Mouse (Mus musculus): ENCODE measurements around the gene Sergef. TPM values are rescaled to one million over a fixed set of nuclear protein-coding genes. Genes with fewer than 3 reads are reported as not detected.

Sergef gene
- polyA plus RNA-seq, 1 experiment, result 3.5 TPM

DNA sequence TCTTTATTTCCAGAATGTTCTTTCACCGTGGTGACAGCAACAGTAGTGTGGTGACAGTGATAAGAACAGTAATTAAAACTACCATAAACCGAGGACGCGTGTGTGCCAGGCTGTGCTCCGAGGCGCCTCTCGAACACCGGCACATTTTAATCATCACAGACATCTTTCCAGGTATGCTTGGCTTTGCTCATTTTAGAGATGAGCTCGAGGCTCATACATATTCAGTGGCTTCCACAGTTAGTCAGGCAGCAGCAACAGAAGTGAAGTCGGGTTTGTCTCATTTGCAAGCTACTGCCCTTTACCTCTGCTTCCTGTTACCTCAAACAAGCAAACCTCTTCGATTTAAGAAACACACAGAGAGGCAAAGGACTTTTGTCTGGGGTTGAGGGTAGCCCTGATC is 120.5 kb downstream of the Sergef start:
- H3K4me1 ChIP-seq (ENCODE audit: control insufficient read depth, insufficient read depth, insufficient read length, low read length), result no peaks in the 10 kb centered on the region

GRCm38 (mm10) chr7:46517158-46517557 is 122.4 kb downstream of the Sergef start:
- Histone ChIP-seq H3K4me3 (ENCODE audit: insufficient read depth, low read depth, low read length) (no peak overlapping the region), H3K27ac (replicated peaks; ENCODE audit: low read depth, low read length) (no peak overlapping the region), H3K4me1 (ENCODE audit: control insufficient read depth, insufficient read depth, insufficient read length, low read length) (no peaks in the 10 kb centered on the region)

More for the DNA sequence above, 120.5 kb downstream of the Sergef start:
- H3K27ac ChIP-seq (replicated peaks; ENCODE audit: low read depth, low read length), result no peak overlapping the region
- no peak overlapping the region for H3K4me3 ChIP-seq (ENCODE audit: insufficient read depth, low read depth, low read length)

- H3K27ac ChIP-seq (replicated peaks; ENCODE audit: low read depth, low read length), result no peak overlapping the region
- H3K4me1 ChIP-seq (ENCODE audit: control insufficient read depth, insufficient read depth, insufficient read length, low read length), result no peaks in the 10 kb centered on the region
- H3K4me3 ChIP-seq (ENCODE audit: insufficient read depth, low read depth, low read length), result no peak overlapping the region
These were observed 123.6 kb downstream of the Sergef start for GRCm38 (mm10) chr7:46515960-46516359.

- Histone ChIP-seq H3K4me3 (ENCODE audit: insufficient read depth, low read depth, low read length) (no peak overlapping the region), H3K4me1 (ENCODE audit: control insufficient read depth, insufficient read depth, insufficient read length, low read length) (no peaks in the 10 kb centered on the region), H3K27ac (replicated peaks; ENCODE audit: low read depth, low read length) (no peak overlapping the region)
These were observed 124.6 kb downstream of the Sergef start for GRCm38 (mm10) chr7:46514981-46515380.

DNA sequence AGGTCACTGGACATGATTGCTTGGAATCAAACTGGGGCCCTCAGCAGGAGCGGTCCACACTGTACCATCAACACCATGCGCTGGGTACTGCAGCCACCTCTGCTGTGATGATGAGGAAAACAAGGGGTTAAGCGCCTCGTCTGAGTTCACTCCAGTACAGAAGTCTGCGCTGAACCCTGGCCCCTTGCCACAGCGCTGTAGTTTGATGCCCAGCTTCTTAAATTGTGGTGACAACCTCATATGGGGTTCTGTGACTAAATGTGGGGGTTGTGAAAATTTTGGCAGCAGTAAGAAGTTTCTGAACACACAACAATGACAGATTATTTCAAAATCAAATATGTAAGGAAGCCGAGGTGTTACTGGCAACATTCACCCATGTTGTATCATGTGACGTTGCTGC is 126.0 kb downstream of the Sergef start:
- peaks cover 4% of the 10 kb centered on the region; the same call in 1 of the 2 replicates for H3K4me1 ChIP-seq (ENCODE audit: control insufficient read depth, insufficient read depth, insufficient read length, low read length)
- H3K27ac ChIP-seq (replicated peaks; ENCODE audit: low read depth, low read length), result no peak overlapping the region
- no peak overlapping the region for H3K4me3 ChIP-seq (ENCODE audit: insufficient read depth, low read depth, low read length)

DNA sequence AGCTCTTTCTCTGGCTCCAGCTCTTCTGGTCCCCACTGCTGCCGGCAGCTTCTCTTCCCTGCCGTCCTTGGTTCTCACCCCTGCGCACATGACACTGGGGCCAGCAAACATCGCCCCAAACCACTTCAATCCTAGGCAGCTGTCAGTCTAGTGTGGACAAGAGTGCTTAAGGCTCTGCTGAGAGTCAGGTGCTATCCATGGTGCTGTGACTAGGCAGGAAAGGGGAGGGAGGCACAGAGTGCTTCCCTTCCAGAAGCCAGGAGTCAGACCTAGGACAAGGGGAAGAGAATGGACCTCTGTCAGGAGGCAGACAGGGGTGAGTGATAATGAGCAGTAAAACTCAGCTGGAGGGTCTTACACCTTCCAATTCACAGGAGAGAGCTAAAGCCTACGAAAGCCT is 126.8 kb downstream of the Sergef start:
- H3K4me3 ChIP-seq (ENCODE audit: insufficient read depth, low read depth, low read length), result no peak overlapping the region
- H3K27ac ChIP-seq (replicated peaks; ENCODE audit: low read depth, low read length), result no peak overlapping the region
- H3K4me1 ChIP-seq (ENCODE audit: control insufficient read depth, insufficient read depth, insufficient read length, low read length), result peaks cover 4% of the 10 kb centered on the region; the same call in 1 of the 2 replicates

- Histone ChIP-seq H3K27ac (replicated peaks; ENCODE audit: low read depth, low read length) (no peak overlapping the region), H3K4me1 (ENCODE audit: control insufficient read depth, insufficient read depth, insufficient read length, low read length) (peaks cover 4% of the 10 kb centered on the region; the same call in 1 of the 2 replicates), H3K4me3 (ENCODE audit: insufficient read depth, low read depth, low read length) (no peak overlapping the region)
These were observed 128.8 kb downstream of the Sergef start for GRCm38 (mm10) chr7:46510806-46511205.

GRCm38 (mm10) chr7:46509391-46510310 is 130.0 kb downstream of the Sergef start:
- H3K4me1 ChIP-seq (ENCODE audit: control insufficient read depth, insufficient read depth, insufficient read length, low read length), result peaks cover 4% of the 10 kb centered on the region; the same call in 1 of the 2 replicates
- H3K4me3 ChIP-seq (ENCODE audit: insufficient read depth, low read depth, low read length), result no peak overlapping the region
- no peak overlapping the region for H3K27ac ChIP-seq (replicated peaks; ENCODE audit: low read depth, low read length)

DNA sequence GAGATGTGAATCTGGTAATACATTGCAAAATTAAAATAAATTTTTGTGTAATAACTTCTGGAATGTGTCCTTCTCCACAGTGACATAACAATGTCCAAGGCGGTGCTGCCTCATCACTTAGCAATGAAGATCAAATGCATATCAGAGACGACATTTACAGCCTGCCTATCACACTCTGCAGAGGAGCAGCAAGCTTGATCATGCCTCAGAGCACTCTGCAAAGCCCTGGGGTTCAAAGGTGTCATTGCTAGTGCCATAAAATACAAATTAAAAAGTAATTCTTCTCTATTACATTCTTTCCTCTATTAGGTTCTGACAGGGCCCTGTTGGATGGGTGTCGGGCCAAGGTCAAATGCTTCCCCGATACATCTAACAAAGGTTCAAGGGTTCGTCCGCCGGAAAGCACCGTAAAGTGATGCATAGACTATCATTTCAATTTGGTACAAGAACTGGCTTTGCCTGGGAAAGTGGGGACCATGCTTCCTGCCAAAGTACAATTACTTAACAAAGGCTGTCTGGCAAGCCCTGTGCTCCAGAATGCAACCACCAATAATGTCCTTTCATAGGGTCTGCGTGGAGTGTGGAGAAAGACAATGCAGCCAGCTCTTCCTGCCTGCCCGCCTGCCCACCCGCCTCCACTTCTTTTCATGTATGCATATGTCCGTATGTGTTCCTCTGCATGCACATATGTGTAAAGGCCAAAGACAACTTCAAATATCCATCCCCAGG is 130.9 kb downstream of the Sergef start:
- Histone ChIP-seq H3K4me1 (ENCODE audit: control insufficient read depth, insufficient read depth, insufficient read length, low read length) (peaks cover 4% of the 10 kb centered on the region; the same call in 1 of the 2 replicates), H3K4me3 (ENCODE audit: insufficient read depth, low read depth, low read length) (no peak overlapping the region), H3K27ac (replicated peaks; ENCODE audit: low read depth, low read length) (no peak overlapping the region)

- Histone ChIP-seq H3K4me3 (ENCODE audit: insufficient read depth, low read depth, low read length) (no peak overlapping the region), H3K4me1 (ENCODE audit: control insufficient read depth, insufficient read depth, insufficient read length, low read length) (peaks cover 3% of the 10 kb centered on the region; the same call in 1 of the 2 replicates)
These were observed 135.4 kb downstream of the Sergef start for GRCm38 (mm10) chr7:46504157-46504556.

DNA sequence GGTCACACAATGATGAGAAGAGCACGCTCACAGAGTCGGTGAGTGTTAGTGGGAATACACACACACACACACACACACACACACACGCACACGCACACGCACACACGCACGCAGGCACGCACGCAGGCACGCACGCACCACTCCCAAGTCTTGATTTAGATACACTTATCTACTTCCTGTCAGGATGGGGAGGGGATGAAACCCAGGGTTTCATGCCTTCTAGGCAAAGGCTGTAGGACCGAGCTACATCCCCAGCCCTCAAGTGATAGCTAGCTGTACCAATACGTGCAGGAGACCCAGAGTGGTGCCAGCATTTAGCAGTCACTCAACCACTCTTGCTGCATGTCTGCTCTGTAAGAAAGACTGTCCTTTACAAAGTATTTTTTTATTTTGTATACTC is 137.0 kb downstream of the Sergef start:
- Histone ChIP-seq H3K4me3 (ENCODE audit: insufficient read depth, low read depth, low read length) (no peak overlapping the region), H3K4me1 (ENCODE audit: control insufficient read depth, insufficient read depth, insufficient read length, low read length) (no peaks in the 10 kb centered on the region), H3K27ac (replicated peaks; ENCODE audit: low read depth, low read length) (no peak overlapping the region)

More at GRCm38 (mm10) chr7:46504157-46504556, 135.4 kb downstream of the Sergef start:
- no peak overlapping the region for H3K27ac ChIP-seq (replicated peaks; ENCODE audit: low read depth, low read length)

GRCm38 (mm10) chr7:46501458-46501857 is 138.1 kb downstream of the Sergef start:
- H3K4me3 ChIP-seq (ENCODE audit: insufficient read depth, low read depth, low read length), result no peak overlapping the region
- H3K27ac ChIP-seq (replicated peaks; ENCODE audit: low read depth, low read length), result no peak overlapping the region
- H3K4me1 ChIP-seq (ENCODE audit: control insufficient read depth, insufficient read depth, insufficient read length, low read length), result no peaks in the 10 kb centered on the region

DNA sequence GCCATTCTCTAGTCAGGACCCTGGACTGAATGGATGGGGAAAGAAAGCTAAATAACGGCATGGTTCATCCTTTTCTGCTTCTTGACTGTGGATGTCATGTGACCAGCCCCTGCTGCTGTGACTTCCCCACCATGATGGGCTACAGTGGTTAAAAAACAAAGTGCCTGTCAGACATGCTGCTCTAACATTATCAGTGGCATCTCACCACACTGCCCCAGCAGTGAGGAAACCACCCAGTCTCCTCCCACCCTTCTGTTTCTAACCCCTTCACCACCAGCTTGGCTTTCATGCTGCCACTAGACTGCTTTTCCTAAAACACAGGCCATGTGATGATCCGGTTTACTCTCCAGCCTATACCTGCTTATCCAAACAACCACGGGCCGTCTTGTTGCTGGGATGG is 140.0 kb downstream of the Sergef start:
- Histone ChIP-seq H3K4me1 (ENCODE audit: control insufficient read depth, insufficient read depth, insufficient read length, low read length) (no peaks in the 10 kb centered on the region), H3K4me3 (ENCODE audit: insufficient read depth, low read depth, low read length) (no peak overlapping the region), H3K27ac (replicated peaks; ENCODE audit: low read depth, low read length) (no peak overlapping the region)

- Histone ChIP-seq H3K4me3 (ENCODE audit: insufficient read depth, low read depth, low read length) (no peak overlapping the region), H3K27ac (replicated peaks; ENCODE audit: low read depth, low read length) (no peak overlapping the region), H3K4me1 (ENCODE audit: control insufficient read depth, insufficient read depth, insufficient read length, low read length) (no peaks in the 10 kb centered on the region)
These were observed 147.4 kb downstream of the Sergef start for GRCm38 (mm10) chr7:46492134-46492678.

- Histone ChIP-seq H3K27ac (replicated peaks; ENCODE audit: low read depth, low read length) (no peak overlapping the region), H3K4me3 (ENCODE audit: insufficient read depth, low read depth, low read length) (no peak overlapping the region), H3K4me1 (ENCODE audit: control insufficient read depth, insufficient read depth, insufficient read length, low read length) (peaks cover 4% of the 10 kb centered on the region)
These were observed 152.3 kb downstream of the Sergef start for GRCm38 (mm10) chr7:46487354-46487753.

Measured in brown adipose tissue, adult 24 weeks (tissue).